Mouse (Mus musculus): ENCODE measurements around the gene Igflr1.

GRCm38 (mm10) chr7:30604424-30604823, 39.2 kb downstream of the Igflr1 start:
- TF ChIP-seq USF1 (IDR thresholded peaks at IDR 0.05; ENCODE audit: low read depth) (no peak), POLR2A (IDR thresholded peaks at IDR 0.05; ENCODE audit: insufficient read length, low read depth) (no peak), MYOG (IDR thresholded peaks at IDR 0.05; ENCODE audit: control insufficient read depth in 1 of 3, insufficient read depth in 1 of 3, insufficient read length in 2 of 3, low read depth in 2 of 3) (no peak), MAX (IDR thresholded peaks at IDR 0.05; ENCODE audit: low read depth) (no peak), TCF3 (IDR thresholded peaks at IDR 0.05; ENCODE audit: insufficient read length, low read depth) (no peak), TCF12 (IDR thresholded peaks at IDR 0.05; ENCODE audit: insufficient read depth, poor library complexity, severe bottlenecking) (no peak), MYOD1 (IDR thresholded peaks at IDR 0.05; ENCODE audit: control insufficient read depth in 1 of 3, insufficient read length in 2 of 3, low read depth in 2 of 3) (no peak), SRF (IDR thresholded peaks at IDR 0.05; ENCODE audit: control insufficient read depth, insufficient read length, low read depth) (no peak), E2F4 (IDR thresholded peaks at IDR 0.05; ENCODE audit: insufficient read depth) (no peak)
